Mouse (Mus musculus) megakaryocyte, embryonic 14.5 days (primary cell): ENCODE measurements around the gene Ass1.

Experiments used
- FLI1 ChIP-seq: IDR thresholded peaks from 2 replicates; pipeline ENCODE4 v1.6.1; 2012; ENCODE audit warnings: low read length, inconsistent platforms, mixed read lengths
- GATA1 ChIP-seq: IDR thresholded peaks from 3 replicates; pipeline ENCODE4 v1.6.1; 2012; ENCODE audit warnings: mixed read lengths, low read length, inconsistent platforms, borderline replicate concordance

GRCm38 (mm10) chr2:31469480-31469879 is 527 bp upstream of the Ass1 start:
- no peak for TF ChIP-seq FLI1
- no peak for TF ChIP-seq GATA1
